Mouse (Mus musculus): ENCODE measurements around the gene Sart3. TPM values are rescaled to one million over a fixed set of nuclear protein-coding genes. Genes with fewer than 3 reads are reported as not detected.

The Sart3 gene
- polyA plus RNA-seq, 1 experiment from 2014 or later = 47.9 TPM

Other genes with a start within 250 kb of the Sart3 start
- gene Cmklr1, start 122.1 kb downstream of the Sart3 start, polyA plus RNA-seq (2015; fragmentation: Nextera tagmentation; extraction: Ambion mirVana) = 7.0 and 12.4 TPM in 2 replicates
- not detected in 2 replicates for gene 1700069L16Rik, start 47.7 kb downstream of the Sart3 start, polyA plus RNA-seq (2015; fragmentation: Nextera tagmentation; extraction: Ambion mirVana)
- 8.5 and 8.7 TPM in 2 replicates for gene Ficd, start 36.7 kb downstream of the Sart3 start, polyA plus RNA-seq (2015; fragmentation: Nextera tagmentation; extraction: Ambion mirVana)
- gene Iscu, start 238 bp upstream of the Sart3 start, polyA plus RNA-seq (2015; fragmentation: Nextera tagmentation; extraction: Ambion mirVana) = 102 and 106 TPM in 2 replicates
- gene Tmem119, start 28.0 kb upstream of the Sart3 start, polyA plus RNA-seq (2015; fragmentation: Nextera tagmentation; extraction: Ambion mirVana) = 197 and 220 TPM in 2 replicates
- gene Selplg, start 60.1 kb upstream of the Sart3 start, polyA plus RNA-seq (2015; fragmentation: Nextera tagmentation; extraction: Ambion mirVana) = 5.3 TPM in 2 replicates
- gene Coro1c, start 136.2 kb upstream of the Sart3 start, polyA plus RNA-seq (2015; fragmentation: Nextera tagmentation; extraction: Ambion mirVana) = 99.0 and 101 TPM in 2 replicates
- gene Ssh1, start 221.4 kb upstream of the Sart3 start, polyA plus RNA-seq (2015; fragmentation: Nextera tagmentation; extraction: Ambion mirVana) = 10.7 and 12.8 TPM in 2 replicates
- gene Dao, start 231.2 kb upstream of the Sart3 start, polyA plus RNA-seq (2015; fragmentation: Nextera tagmentation; extraction: Ambion mirVana) = not detected in 2 replicates